In genomic region chr1:131299788-131300187, GRCm38 (mm10) we compare ENCODE assay signal across 12 mouse cellular contexts. TPM values are rescaled to one million over a fixed set of nuclear protein-coding genes. Genes with fewer than 3 reads are reported as not detected.
DNase-seq lines count a peak whose midpoint lies in the region; ATAC-seq lines count a peak whose summit lies in the region.
"Had no signal": no experiment of that assay in that cellular context is flagged by ENCODE, and none has a peak within 500 bp of the region (broad histone marks: within the 10 kb centered on the region; RNA-seq: fewer than 3 reads in every experiment).

No protein-coding gene starts in this region.

- WGBS in kidney, embryonic 16.5 days: 31% methylated on average over 6 of the region's 6 CpGs
- WGBS in kidney, embryonic 14.5 days: 43% methylated on average over 6 of the region's 6 CpGs

- no peaks in the 10 kb centered on the region for H3K9me3 ChIP-seq in kidney, embryonic 16.5 days (ENCODE audit: low read length)
- no peaks in the 10 kb centered on the region for H3K9me3 ChIP-seq in kidney, embryonic 14.5 days (ENCODE audit: control insufficient read depth, low read length)
- H3K9me3 ChIP-seq: neural tube, embryonic 12.5 days had no signal

- H3K27me3 ChIP-seq in kidney, embryonic 16.5 days (ENCODE audit: insufficient read depth, low read length): no peaks in the 10 kb centered on the region
- H3K27me3 ChIP-seq in kidney, embryonic 14.5 days (ENCODE audit: control insufficient read depth, insufficient read depth, low read length): no peaks in the 10 kb centered on the region
- H3K27me3 ChIP-seq: neural tube, embryonic 12.5 days had no signal

- no peak for ATAC-seq in cerebellum, adult (ENCODE audit: insufficient number of reproducible peaks, low FRiP score, low TSS enrichment)
- ATAC-seq in kidney, embryonic 16.5 days (ENCODE audit: low FRiP score, low TSS enrichment): no peak
- ATAC-seq in kidney, embryonic 14.5 days (ENCODE audit: low FRiP score, low TSS enrichment): 0 out of 2 replicates have a peak, but pooled peaks have one; percentile 43
- ATAC-seq: forebrain, embryonic 14.5 days; liver, postnatal 0 days had no signal

- no peak overlapping the region for H3K4me2 ChIP-seq in kidney, embryonic 16.5 days (replicated peaks; ENCODE audit: low read depth, low read length)
- H3K4me2 ChIP-seq in kidney, embryonic 14.5 days (replicated peaks; ENCODE audit: low read depth, low read length): no peak overlapping the region
- H3K4me2 ChIP-seq: midbrain, embryonic 11.5 days; neural tube, embryonic 12.5 days had no signal

- no peaks in the 10 kb centered on the region for H3K4me1 ChIP-seq in kidney, embryonic 16.5 days (ENCODE audit: insufficient read depth, low read length)
- H3K4me1 ChIP-seq in kidney, embryonic 14.5 days (ENCODE audit: control insufficient read depth, insufficient read depth, low read length): no peaks in the 10 kb centered on the region

- H3K9ac ChIP-seq in kidney, embryonic 16.5 days (replicated peaks; ENCODE audit: low read length): no peak overlapping the region
- H3K9ac ChIP-seq in kidney, embryonic 14.5 days (ENCODE audit: low read depth, low read length): no peak overlapping the region
- H3K9ac ChIP-seq: liver, postnatal 0 days; neural tube, embryonic 12.5 days had no signal

- H3K27ac ChIP-seq in kidney, embryonic 16.5 days (ENCODE audit: low read length): no peak overlapping the region
- H3K27ac ChIP-seq in kidney, embryonic 14.5 days (ENCODE audit: low read depth, low read length): no peak overlapping the region
- H3K27ac ChIP-seq: neural tube, embryonic 12.5 days had no signal

- DNase-seq in cerebellum, adult 11 months: peak; percentile 50
- peak; percentile 36 for DNase-seq in kidney, adult 11 months
- peak; percentile 54 for DNase-seq in brain, adult 2 months (ENCODE audit: low read depth, low spot score)
- no peak for DNase-seq in thymus, postnatal 36 days
- DNase-seq in adrenal gland, postnatal 14 days: no peak
- DNase-seq: liver, postnatal 0 days had no signal

- peaks cover 12% of the 10 kb centered on the region; the same call in 1 of the 2 replicates for H3K36me3 ChIP-seq in kidney, embryonic 16.5 days (ENCODE audit: insufficient read depth, low read length)
- H3K36me3 ChIP-seq in kidney, embryonic 14.5 days (ENCODE audit: control insufficient read depth, insufficient read depth, low read length): peaks cover 43% of the 10 kb centered on the region

- H3K4me3 ChIP-seq in kidney, embryonic 16.5 days (ENCODE audit: low read length): no peak overlapping the region
- H3K4me3 ChIP-seq in kidney, embryonic 14.5 days (ENCODE audit: low read length): no peak overlapping the region
- H3K4me3 ChIP-seq: neural tube, embryonic 12.5 days had no signal

RNA-seq across cellular contexts. Expression of gene Ikbke, which starts 20.4 kb away (rescaled TPM):
- 4.8 and 5.5 TPM in 2 replicates for polyA plus RNA-seq in kidney, embryonic 16.5 days (2015; fragmentation: Nextera tagmentation; extraction: Ambion mirVana)
- 2.9 TPM in 2 replicates for polyA plus RNA-seq in kidney, embryonic 14.5 days (2014; fragmentation: Nextera tagmentation; extraction: Ambion mirVana)
- 10.4 and 19.3 TPM in 2 replicates for total RNA-seq in adrenal gland, postnatal 14 days (2021)

RNA-seq across cellular contexts. Expression of gene Rassf5, which starts 54.7 kb away (rescaled TPM):
- 2.6 and 3.1 TPM in 2 replicates for polyA plus RNA-seq in kidney, embryonic 16.5 days (2015; fragmentation: Nextera tagmentation; extraction: Ambion mirVana)
- 1.6 and 1.8 TPM in 2 replicates for polyA plus RNA-seq in kidney, embryonic 14.5 days (2014; fragmentation: Nextera tagmentation; extraction: Ambion mirVana)
- total RNA-seq in adrenal gland, postnatal 14 days (2021): 9.7 and 18.1 TPM in 2 replicates

Comparison
In these comparisons a context has a peak if more than half of its experiments do, and no peak if none do; other contexts are left out.
1. DNase-seq: peak in cerebellum, adult 11 months (single experiment), kidney, adult 11 months (single experiment) and brain, adult 2 months (single experiment); none in thymus, postnatal 36 days (0 of 2) and adrenal gland, postnatal 14 days (single experiment).